In the genomic region with DNA sequence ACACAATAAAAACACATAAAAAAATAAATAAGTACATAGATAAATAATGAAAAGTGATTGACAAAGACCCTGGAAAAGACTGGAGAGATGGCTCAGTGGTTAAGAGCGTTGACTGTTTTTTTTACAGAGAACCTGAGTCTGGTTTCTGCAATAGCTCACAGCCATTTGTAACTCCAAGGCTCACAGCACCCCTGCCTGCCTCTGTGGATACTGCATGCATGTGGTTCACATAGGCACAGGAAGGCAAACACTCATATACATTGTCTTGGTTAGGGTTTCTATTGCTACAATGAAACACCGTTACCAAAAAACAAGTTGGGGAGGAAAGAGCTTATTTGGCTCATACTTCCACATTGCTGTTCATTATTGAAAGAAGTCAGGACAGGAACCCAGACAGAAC, we compare ENCODE assay signal across 17 mouse cellular contexts. TPM values are rescaled to one million over a fixed set of nuclear protein-coding genes. Genes with fewer than 3 reads are reported as not detected.
DNase-seq lines count a peak whose midpoint lies in the region; ATAC-seq and TF ChIP-seq lines count a peak whose summit lies in the region.
"Had no signal": no experiment of that assay in that cellular context is flagged by ENCODE, and none has a peak within 500 bp of the region (broad histone marks: within the 10 kb centered on the region; RNA-seq: fewer than 3 reads in every experiment).

No protein-coding gene starts in this region.

- peaks cover 3% of the 10 kb centered on the region; the same call in 1 of the 2 replicates for H3K4me1 ChIP-seq in lung, embryonic 14.5 days (ENCODE audit: insufficient read depth)
- H3K4me1 ChIP-seq in lung, adult 2 months (ENCODE audit: control insufficient read depth, insufficient read depth, low read length) = no peaks in the 10 kb centered on the region
- H3K4me1 ChIP-seq: liver, embryonic 15.5 days had no signal

- H3K9ac ChIP-seq in lung, embryonic 14.5 days = no peak overlapping the region

- DNase-seq in gastrocnemius, adult 2 months = no peak
- DNase-seq in gastrocnemius, postnatal 14 days = no peak
- no peak for DNase-seq in lung, embryonic 14.5 days
- DNase-seq in lung, adult 2 months = no peak
- DNase-seq in MN1 (ENCODE audit: low spot score) = peak; percentile 30
- DNase-seq: adrenal gland, postnatal 14 days; cerebellum, postnatal 25 days; heart, adult 2 months; heart, postnatal 36 days had no signal

- H3K4me3 ChIP-seq in gastrocnemius, adult 2 months = no peak overlapping the region
- no peak overlapping the region for H3K4me3 ChIP-seq in lung, embryonic 14.5 days (ENCODE audit: low read depth, low read length)
- no peak overlapping the region for H3K4me3 ChIP-seq in lung, adult 2 months (replicated peaks; ENCODE audit: extremely low read depth, low read depth, low read length)

- H3K27me3 ChIP-seq in lung, embryonic 14.5 days (ENCODE audit: insufficient read depth, low read length) = no peaks in the 10 kb centered on the region
- H3K27me3 ChIP-seq: embryonic facial prominence, embryonic 15.5 days; intestine, embryonic 15.5 days had no signal

- no peak for ATAC-seq in lung, embryonic 14.5 days (ENCODE audit: insufficient read depth)
- ATAC-seq in megakaryocyte-erythroid progenitor cell, adult 5-6 weeks (replicated peaks; ENCODE audit: low FRiP score, low TSS enrichment, poor library complexity, severe bottlenecking) = 0 out of 2 replicates have a peak, but pooled peaks have one; percentile 53
- no peak for ATAC-seq in megakaryocyte, adult 5-6 weeks (ENCODE audit: poor library complexity, severe bottlenecking)

- no peaks in the 10 kb centered on the region for H3K9me3 ChIP-seq in lung, embryonic 14.5 days (ENCODE audit: low read depth, low read length)
- H3K9me3 ChIP-seq: embryonic facial prominence, embryonic 15.5 days; intestine, embryonic 15.5 days; liver, embryonic 15.5 days had no signal

- TF ChIP-seq POLR2A in lung, adult 2 months (IDR thresholded peaks at IDR 0.05; ENCODE audit: borderline replicate concordance, extremely low read depth, low read depth, low read length) = no peak

- H3K27ac ChIP-seq in gastrocnemius, adult 2 months = 0 out of 2 replicates have a peak overlapping the region, but pooled peaks have one; percentile 91
- no peak overlapping the region for H3K27ac ChIP-seq in lung, embryonic 14.5 days (ENCODE audit: low read depth)
- H3K27ac ChIP-seq: heart, adult 2 months; intestine, embryonic 15.5 days; liver, embryonic 15.5 days had no signal

- 95% methylated on average over 2 of the region's 2 CpGs for WGBS in lung, embryonic 14.5 days
- WGBS in lung, adult 2 months = 92% methylated on average over 2 of the region's 2 CpGs

- TF ChIP-seq CTCF in gastrocnemius, adult 2 months (IDR thresholded peaks at IDR 0.05) = no peak
- TF ChIP-seq CTCF in lung, embryonic 14.5 days (IDR thresholded peaks at IDR 0.05; ENCODE audit: low read depth) = peak; percentile 45
- TF ChIP-seq CTCF in lung, adult 2 months (IDR thresholded peaks at IDR 0.05; ENCODE audit: insufficient read depth, low read length) = no peak

- no peaks in the 10 kb centered on the region for H3K36me3 ChIP-seq in lung, embryonic 14.5 days (ENCODE audit: insufficient read depth)
- H3K36me3 ChIP-seq: embryonic facial prominence, embryonic 15.5 days; intestine, embryonic 15.5 days; liver, embryonic 15.5 days had no signal

- no peak overlapping the region for H3K4me2 ChIP-seq in lung, embryonic 14.5 days

- intact Hi-C loops in gastrocnemius, adult 2 months (cut with DNase I) = no loop called here
- intact Hi-C loops in gastrocnemius, postnatal 14 days (cut with DNase I; ENCODE audit: low total_unique reads) = no loop called here

RNA-seq across cellular contexts. Expression of a gene that starts 1.0 kb away (rescaled TPM):
- 1 to 10 TPM; 2.5 to 4.9 TPM for total RNA-seq in gastrocnemius, adult 2 months (2021)
- 1 to 10 TPM; 5.6 to 7.3 TPM for total RNA-seq in gastrocnemius, postnatal 14 days (2021)
- polyA plus RNA-seq in lung, embryonic 14.5 days (2014; fragmentation: Nextera tagmentation; extraction: Ambion mirVana) = 13.6 and 15.8 TPM in 2 replicates
- polyA plus RNA-seq in lung, adult 2 months (2012; rRNA removed) = 6.1 and 7.0 TPM in 2 replicates
- 1.6 TPM in 1 of 2 replicates, not detected in the other for total RNA-seq in megakaryocyte-erythroid progenitor cell, adult 5-6 weeks (2014; fragmentation: Nextera tagmentation)
- 0.34 and 1.2 TPM in 2 replicates for total RNA-seq in megakaryocyte-erythroid progenitor cell, adult 5-6 weeks (2017)
- 1.1 and 1.2 TPM in 2 replicates for total RNA-seq in megakaryocyte, adult 5-6 weeks (2015)
- total RNA-seq in megakaryocyte, adult 5-6 weeks (2017) = 0.26 and 0.77 TPM in 2 replicates

RNA-seq across cellular contexts. Expression of a gene that starts 22.9 kb away (rescaled TPM):
- under 1 TPM; 0.47 to 0.84 TPM for total RNA-seq in gastrocnemius, adult 2 months (2021)
- total RNA-seq in gastrocnemius, postnatal 14 days (2021) = 1 to 10 TPM in 1 of 2 experiments, under 1 TPM in 1; 0.82 to 1.4 TPM
- 6.8 and 6.9 TPM in 2 replicates for polyA plus RNA-seq in lung, embryonic 14.5 days (2014; fragmentation: Nextera tagmentation; extraction: Ambion mirVana)
- polyA plus RNA-seq in lung, adult 2 months (2012; rRNA removed) = 3.7 and 3.8 TPM in 2 replicates
- not detected in 2 replicates for total RNA-seq in megakaryocyte-erythroid progenitor cell, adult 5-6 weeks (2014; fragmentation: Nextera tagmentation)
- total RNA-seq in megakaryocyte-erythroid progenitor cell, adult 5-6 weeks (2017) = not detected in 2 replicates
- total RNA-seq in megakaryocyte, adult 5-6 weeks (2015) = 0.58 and 0.93 TPM in 2 replicates
- total RNA-seq in megakaryocyte, adult 5-6 weeks (2017) = 0.08 and 0.70 TPM in 2 replicates

RNA-seq across cellular contexts. Expression of a gene that starts 26.0 kb away (rescaled TPM):
- 10 to 100 TPM; 36.0 to 41.0 TPM for total RNA-seq in gastrocnemius, adult 2 months (2021)
- total RNA-seq in gastrocnemius, postnatal 14 days (2021) = 10 to 100 TPM; 43.7 to 48.0 TPM
- polyA plus RNA-seq in lung, embryonic 14.5 days (2014; fragmentation: Nextera tagmentation; extraction: Ambion mirVana) = 131 and 132 TPM in 2 replicates
- polyA plus RNA-seq in lung, adult 2 months (2012; rRNA removed) = 45.9 and 57.2 TPM in 2 replicates
- total RNA-seq in megakaryocyte-erythroid progenitor cell, adult 5-6 weeks (2014; fragmentation: Nextera tagmentation) = 152 and 185 TPM in 2 replicates
- 31.2 and 55.9 TPM in 2 replicates for total RNA-seq in megakaryocyte-erythroid progenitor cell, adult 5-6 weeks (2017)
- 67.6 and 79.2 TPM in 2 replicates for total RNA-seq in megakaryocyte, adult 5-6 weeks (2015)
- total RNA-seq in megakaryocyte, adult 5-6 weeks (2017) = 29.1 and 32.0 TPM in 2 replicates

RNA-seq across cellular contexts. Expression of a gene that starts 26.2 kb away (rescaled TPM):
- total RNA-seq in gastrocnemius, adult 2 months (2021) = 10 to 100 TPM; 11.7 to 14.7 TPM
- total RNA-seq in gastrocnemius, postnatal 14 days (2021) = 10 to 100 TPM; 19.0 TPM
- 27.9 and 31.4 TPM in 2 replicates for polyA plus RNA-seq in lung, embryonic 14.5 days (2014; fragmentation: Nextera tagmentation; extraction: Ambion mirVana)
- polyA plus RNA-seq in lung, adult 2 months (2012; rRNA removed) = 13.6 and 15.8 TPM in 2 replicates
- total RNA-seq in megakaryocyte-erythroid progenitor cell, adult 5-6 weeks (2014; fragmentation: Nextera tagmentation) = 24.9 and 32.6 TPM in 2 replicates
- total RNA-seq in megakaryocyte-erythroid progenitor cell, adult 5-6 weeks (2017) = 11.3 and 15.6 TPM in 2 replicates
- total RNA-seq in megakaryocyte, adult 5-6 weeks (2015) = 4.8 and 4.9 TPM in 2 replicates
- 5.6 and 6.9 TPM in 2 replicates for total RNA-seq in megakaryocyte, adult 5-6 weeks (2017)

RNA-seq across cellular contexts. Expression of a gene that starts 40.4 kb away (rescaled TPM):
- not detected for total RNA-seq in gastrocnemius, adult 2 months (2021)
- not detected for total RNA-seq in gastrocnemius, postnatal 14 days (2021)
- not detected in 2 replicates for polyA plus RNA-seq in lung, embryonic 14.5 days (2014; fragmentation: Nextera tagmentation; extraction: Ambion mirVana)
- not detected in 2 replicates for polyA plus RNA-seq in lung, adult 2 months (2012; rRNA removed)
- not detected in 2 replicates for total RNA-seq in megakaryocyte-erythroid progenitor cell, adult 5-6 weeks (2014; fragmentation: Nextera tagmentation)
- total RNA-seq in megakaryocyte-erythroid progenitor cell, adult 5-6 weeks (2017) = not detected in 2 replicates
- not detected in 2 replicates for total RNA-seq in megakaryocyte, adult 5-6 weeks (2015)
- not detected in 2 replicates for total RNA-seq in megakaryocyte, adult 5-6 weeks (2017)
- total RNA-seq: adrenal gland, postnatal 14 days; heart, adult 2 months; heart, postnatal 36 days had no signal
- polyA plus RNA-seq: heart, adult 2 months; intestine, embryonic 15.5 days; large intestine, adult 2 months; liver, embryonic 15.5 days; spleen, adult 2 months; testis, adult 2 months had no signal
